Mouse (Mus musculus) lung, postnatal 0 days (tissue): ENCODE measurements at regions not wholly inside any gene's neighbourhood (a gene's known extent, or its start where the extent isn't known, plus 50 kb on each side); places are given as distances from the start of the nearest gene placed in this dataset.

Source experiments
- CTCF ChIP-seq: IDR thresholded peaks from 2 replicates; pipeline ENCODE4 v1.5.1; 2016; ENCODE audit warnings: antibody characterized with exemption, mild to moderate bottlenecking
- EP300 ChIP-seq: IDR thresholded peaks from 2 replicates; pipeline ENCODE4 v1.6.1; 2016; ENCODE audit warnings: antibody characterized with exemption, mild to moderate bottlenecking, control low read depth

- TF ChIP-seq EP300 (no peak), CTCF (no peak)
Measured at GRCm38 (mm10) chr10:35502075-35502474, 209.6 kb downstream of the Amd2 start.
